Mouse (Mus musculus) effector memory CD4-positive, alpha-beta T cell, adult 5 months (primary cell): ENCODE results near the gene Pak1. TPM values are rescaled to one million over a fixed set of nuclear protein-coding genes. Genes with fewer than 3 reads are reported as not detected.

Source experiments
- polyA plus RNA-seq: library from polyadenylated mRNA; unstranded; fragments of 100-300 nt; shearing (Covaris generic); gene quantifications from one replicate; pipeline ENCODE4 v1.2.1, GENCODE M21; 2017

The Pak1 gene
- polyA plus RNA-seq, result 10.1 TPM

GRCm38 (mm10) chr7:97788190-97788668 lies at the start of gene Pak1:
TSS of gene Pak1 (plus strand) at chr7:97788541.

GRCm38 (mm10) chr7:97919742-97920141 lies 131.4 kb downstream of the Pak1 start, which contains the start of gene Gdpd4:
TSS of gene Gdpd4 (plus strand) at chr7:97919955.

Other genes with a start within 250 kb of the Pak1 start
- 22.7 TPM for gene Aamdc, start 209.0 kb upstream of the Pak1 start, polyA plus RNA-seq
- gene Rsf1, start 208.7 kb upstream of the Pak1 start, polyA plus RNA-seq, result 57.7 TPM
- 65.7 TPM for gene Clns1a, start 91.9 kb upstream of the Pak1 start, polyA plus RNA-seq
- gene Aqp11, start 50.3 kb upstream of the Pak1 start, polyA plus RNA-seq, result 0.56 TPM
- gene Gdpd4, start 131.4 kb downstream of the Pak1 start, polyA plus RNA-seq, result not detected